Mouse (Mus musculus) naive thymus-derived CD4-positive, alpha-beta T cell, adult 2 months (primary cell): ENCODE measurements at regions not wholly inside any gene's neighbourhood (a gene's known extent, or its start where the extent isn't known, plus 50 kb on each side); places are given as distances from the start of the nearest gene placed in this dataset.

Experiments used
- DNase-seq: peaks from one replicate; pipeline ENCODE4 v3.0.0-alpha.2; 2011; ENCODE audit warnings: low read depth

DNA sequence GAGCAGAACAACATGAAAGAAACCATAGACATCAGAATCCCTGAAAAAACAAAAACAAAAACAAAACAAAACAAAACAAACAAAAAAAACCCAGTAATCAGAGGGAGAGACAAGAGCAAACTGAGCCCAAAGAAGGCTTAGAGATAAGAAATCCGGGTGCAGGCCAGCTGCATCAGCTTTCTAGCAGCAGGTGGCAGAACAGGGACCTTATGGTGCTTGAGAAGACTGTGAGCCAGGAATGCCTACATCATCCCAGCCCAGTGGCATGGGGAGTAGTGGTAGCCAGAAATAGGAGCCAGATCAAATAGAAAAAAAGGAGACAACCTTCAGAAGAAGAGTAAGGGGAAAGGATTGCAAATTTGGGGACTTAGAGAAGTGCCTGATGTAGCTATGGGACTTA is 152.8 kb downstream of the Diras2 start:
- no peak for DNase-seq

DNA sequence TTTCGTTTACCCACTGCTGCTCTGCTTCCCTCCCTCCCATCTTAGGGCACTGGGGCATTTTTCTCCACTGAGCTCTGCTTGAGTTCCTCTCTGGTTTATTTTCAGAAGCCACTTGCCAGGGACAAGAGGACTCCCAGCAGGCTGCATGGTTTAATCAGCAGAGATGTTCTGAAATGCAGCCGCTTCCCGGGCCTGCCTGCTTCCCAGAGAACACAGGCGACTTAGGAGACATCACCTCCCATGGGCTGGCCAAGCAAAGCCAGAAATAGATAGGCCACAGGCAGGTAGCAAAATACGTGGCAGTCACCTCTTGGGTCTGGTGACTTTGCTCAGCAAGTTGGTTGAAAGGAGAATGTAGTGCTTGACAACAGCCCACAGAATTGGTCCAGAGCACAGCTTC is 141.8 kb downstream of the Diras2 start:
- DNase-seq = no peak

DNA sequence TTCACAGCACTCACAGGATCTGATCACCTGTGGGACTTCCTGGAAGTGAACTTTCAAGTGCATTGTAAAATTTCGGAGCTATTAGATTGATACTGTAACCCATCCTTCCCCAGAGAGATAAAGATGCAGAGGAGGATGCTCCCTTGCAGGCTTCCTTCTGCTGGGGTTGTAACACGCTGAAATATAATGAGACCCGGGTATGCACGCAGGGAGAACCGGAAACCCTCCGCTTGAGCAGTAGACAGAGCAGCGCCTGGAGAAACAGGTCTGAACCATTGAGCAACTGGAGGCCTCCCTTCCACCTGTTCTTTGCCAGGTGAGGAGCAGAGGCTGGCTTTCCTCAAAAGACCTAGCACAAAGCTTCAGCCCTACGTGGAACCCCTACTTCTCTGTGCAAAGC is 135.3 kb downstream of the Diras2 start:
- DNase-seq = no peak

DNA sequence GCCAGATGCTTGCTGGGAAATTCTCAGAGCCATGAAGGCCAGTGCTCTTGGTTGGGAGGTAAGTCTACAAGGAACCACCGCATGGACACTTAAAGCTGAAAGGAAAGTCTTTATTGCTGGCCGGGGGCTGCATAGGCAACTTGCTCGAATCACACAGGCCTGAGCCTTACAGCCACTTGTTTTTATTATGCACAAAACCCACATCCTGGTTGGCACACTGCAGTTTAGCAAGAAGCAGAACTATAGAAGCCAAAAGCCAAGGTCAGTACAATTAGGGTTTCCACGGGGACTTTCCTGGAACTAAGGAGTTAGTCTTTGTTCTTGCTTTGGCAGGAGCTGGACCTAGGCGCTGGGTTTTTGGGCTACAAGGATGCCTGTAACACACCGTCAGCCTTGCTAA is 132.7 kb downstream of the Diras2 start:
- DNase-seq = no peak

DNA sequence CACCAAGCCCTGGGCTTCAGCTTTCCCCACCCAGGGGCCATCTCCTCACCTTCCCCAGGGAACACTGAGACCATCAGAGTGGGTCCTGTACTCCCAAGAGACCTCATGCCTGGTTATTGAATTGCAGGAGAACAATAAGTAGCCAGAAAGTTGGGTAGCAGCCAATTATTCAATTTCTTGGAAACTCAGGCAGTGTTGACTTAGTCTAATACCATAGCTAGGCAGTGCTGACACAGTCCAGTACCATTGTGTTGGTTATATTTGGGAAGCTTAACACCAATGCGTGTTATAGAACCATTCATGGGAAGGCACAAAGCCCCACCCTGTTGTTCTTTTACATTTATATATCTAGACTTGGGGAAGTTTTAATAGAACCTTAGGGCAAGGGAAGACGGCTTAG is 131.9 kb downstream of the Diras2 start:
- DNase-seq = no peak

DNA sequence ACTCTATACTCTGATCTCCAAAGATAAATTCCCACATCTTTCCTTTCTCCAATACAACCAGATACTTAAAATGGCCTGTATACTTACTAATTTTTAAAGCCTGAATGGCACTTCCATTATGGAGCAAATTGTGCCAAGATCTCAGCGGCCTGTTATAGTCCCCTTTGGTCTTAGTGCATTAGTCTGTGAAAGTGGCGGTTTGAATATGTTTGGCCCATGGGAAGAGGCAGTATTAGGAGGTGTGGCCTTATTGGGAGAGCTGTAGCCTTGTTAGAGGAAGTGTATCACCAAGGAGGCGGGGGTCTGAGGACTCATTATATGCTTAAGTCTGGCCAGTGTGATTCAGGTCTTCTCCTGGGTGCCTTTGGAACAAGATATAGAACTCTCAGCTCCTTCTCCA is 127.3 kb downstream of the Diras2 start:
- no peak for DNase-seq

DNA sequence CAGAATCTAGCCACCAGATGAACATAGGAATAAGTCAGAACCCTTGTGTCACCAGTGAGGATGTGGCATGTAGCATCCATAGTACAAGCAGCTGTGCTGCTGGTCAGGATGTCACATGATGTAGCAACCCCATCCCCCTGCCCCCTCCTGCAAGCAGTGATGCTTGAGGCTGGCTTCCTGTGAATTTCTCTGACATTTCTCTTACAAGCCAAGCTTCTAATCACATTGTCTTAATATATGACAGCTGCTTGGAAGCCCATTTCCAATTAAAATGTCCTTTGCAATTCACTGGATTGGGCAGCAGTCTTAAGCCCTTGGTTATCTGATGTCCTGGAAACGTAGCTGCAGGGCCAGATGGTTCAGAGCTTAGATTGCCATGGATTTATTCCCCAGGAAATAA is 114.8 kb downstream of the Diras2 start:
- DNase-seq = no peak

DNA sequence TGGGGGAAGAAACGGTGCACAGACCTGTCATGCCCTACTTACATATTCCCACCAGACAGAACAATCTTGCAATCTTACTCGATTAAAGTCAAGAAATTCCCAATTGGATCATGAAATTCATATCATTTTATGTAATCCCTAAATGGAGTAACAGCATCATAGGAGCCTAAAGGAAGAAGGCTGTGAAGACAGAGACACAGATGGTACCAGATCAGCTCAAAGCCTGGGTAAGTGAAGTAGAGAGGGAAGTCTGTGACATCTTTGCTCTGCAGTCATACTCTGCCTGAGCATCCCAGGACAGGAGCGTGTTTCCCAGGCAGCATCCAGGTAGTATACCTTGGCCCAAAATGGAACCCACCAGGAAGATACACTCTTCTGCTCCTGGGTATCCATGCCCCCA is 108.6 kb downstream of the Diras2 start:
- DNase-seq = no peak

DNA sequence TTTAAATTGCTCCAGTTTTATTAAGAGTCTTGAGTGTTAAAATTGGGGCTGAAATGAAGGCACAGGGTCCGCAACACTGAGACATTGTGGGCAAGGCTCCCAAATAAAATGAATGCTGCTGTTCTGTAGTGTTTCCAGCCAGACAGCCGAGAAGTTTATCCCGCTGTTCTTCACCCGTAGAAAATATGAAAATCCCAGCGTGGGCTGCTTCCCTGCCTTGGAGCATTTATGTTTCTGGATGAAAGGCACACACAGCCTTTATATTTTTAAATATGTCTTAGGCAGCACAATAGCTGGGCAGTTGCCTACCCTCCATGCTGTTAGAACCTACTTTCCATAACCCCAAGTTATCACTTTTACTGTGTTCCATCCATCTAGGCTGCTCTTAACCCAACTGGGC is 102.6 kb downstream of the Diras2 start:
- DNase-seq = no peak

DNA sequence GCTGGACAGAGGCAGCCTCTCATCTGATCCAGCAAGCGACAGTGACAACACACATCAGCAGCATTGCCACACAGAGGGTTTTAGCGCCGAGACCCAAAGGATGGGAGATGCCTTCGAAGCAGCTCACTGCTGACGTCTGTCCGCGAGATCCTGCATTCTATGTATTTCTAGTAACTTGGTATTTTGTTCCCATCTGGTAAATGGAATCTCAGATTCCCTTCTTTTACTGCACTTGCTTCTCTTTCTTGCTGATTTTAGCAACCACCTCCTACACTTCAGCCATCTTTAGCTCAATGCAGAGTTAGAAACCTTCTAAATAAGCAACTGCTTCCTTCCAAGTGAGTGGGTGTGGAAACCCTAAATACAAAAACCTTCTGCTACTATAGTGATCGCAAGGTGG is 94.3 kb downstream of the Diras2 start:
- DNase-seq = no peak

DNA sequence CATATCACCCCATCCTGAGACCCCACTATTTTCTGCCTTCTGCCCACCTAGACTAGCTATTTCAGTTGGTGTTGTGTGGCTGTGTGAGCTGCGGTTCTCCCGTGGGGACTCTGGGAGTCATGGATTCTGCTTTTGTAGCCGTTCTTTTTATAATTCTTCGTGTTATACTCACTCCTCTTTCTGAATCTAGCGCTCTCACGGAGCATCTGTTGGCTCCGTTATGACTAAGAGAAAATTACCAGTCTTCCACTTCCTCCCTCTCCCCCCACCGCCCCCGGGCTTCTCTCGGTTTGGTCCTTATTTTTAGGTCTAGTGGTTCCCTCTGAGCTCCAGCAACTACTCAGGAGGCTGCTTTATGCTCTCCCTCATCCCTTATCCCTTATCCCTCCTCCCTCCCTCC is 85.6 kb downstream of the Diras2 start:
- no peak for DNase-seq

DNA sequence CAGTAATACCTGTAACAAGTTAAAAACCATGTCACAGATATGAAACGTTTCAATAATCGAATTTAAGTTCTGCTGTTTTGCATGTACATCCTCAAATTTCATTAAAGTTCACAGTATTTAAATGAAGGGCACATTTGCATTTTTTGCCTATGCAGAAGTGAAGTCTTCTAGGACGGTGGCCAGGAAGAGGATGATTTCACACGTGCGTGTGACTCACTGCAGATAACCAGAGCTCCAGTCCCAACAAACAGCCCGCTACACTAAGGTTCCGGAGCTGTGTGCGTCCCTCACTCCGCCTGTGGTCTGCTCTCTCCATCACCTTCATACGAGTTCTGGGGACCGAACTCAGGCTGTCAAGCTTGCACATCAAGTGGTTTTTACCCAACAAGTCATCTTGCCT is 82.2 kb downstream of the Diras2 start:
- DNase-seq = no peak

DNA sequence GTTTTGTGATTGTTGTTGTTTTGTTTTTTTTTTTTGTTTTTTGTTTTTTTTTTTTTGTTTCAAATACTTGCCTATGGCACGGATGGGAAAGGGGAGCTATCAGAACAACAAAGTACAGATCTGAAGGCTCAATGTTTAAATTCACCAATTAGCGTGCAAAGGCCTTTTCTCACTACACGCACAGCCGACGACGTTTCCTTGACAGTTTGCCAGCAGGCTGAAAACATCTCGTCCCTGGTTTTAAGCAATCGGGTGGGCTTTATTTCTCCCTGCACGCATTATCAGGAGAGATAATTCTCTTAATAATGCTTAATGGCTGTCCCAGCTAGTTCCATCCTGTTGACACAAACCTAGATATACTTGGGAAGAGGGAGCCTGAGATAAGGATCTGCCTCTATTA is 79.6 kb downstream of the Diras2 start:
- no peak for DNase-seq

DNA sequence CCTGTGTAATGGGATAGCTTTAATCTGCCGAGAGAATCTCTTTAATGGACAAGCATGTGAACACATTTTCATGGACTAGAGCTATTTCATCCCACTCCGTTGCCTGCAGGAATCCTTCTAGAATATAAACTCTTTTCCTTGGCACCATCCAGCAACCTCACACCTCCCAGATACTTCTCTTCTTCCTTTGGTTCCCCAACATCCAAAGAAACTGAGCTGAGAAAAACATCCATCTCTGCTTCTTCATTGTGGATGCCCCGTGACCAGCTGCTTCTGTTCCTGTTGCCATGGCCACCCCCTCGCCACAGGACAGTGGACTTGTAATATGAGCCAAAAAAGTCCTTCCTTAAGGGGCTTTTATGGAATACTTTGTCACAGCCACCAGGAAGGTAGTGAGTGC is 78.8 kb downstream of the Diras2 start:
- DNase-seq = no peak
